Mouse (Mus musculus) MEL (cell line): ENCODE measurements at regions not wholly inside any gene's neighbourhood (a gene's known extent, or its start where the extent isn't known, plus 50 kb on each side); places are given as distances from the start of the nearest gene placed in this dataset.

ENCODE experiments used
- TAL1 ChIP-seq: IDR thresholded peaks from 2 replicates; pipeline ENCODE4 v1.6.1; 2012; ENCODE audit warnings: mild to moderate bottlenecking, inconsistent platforms, low read length, moderate library complexity, mixed read lengths

DNA sequence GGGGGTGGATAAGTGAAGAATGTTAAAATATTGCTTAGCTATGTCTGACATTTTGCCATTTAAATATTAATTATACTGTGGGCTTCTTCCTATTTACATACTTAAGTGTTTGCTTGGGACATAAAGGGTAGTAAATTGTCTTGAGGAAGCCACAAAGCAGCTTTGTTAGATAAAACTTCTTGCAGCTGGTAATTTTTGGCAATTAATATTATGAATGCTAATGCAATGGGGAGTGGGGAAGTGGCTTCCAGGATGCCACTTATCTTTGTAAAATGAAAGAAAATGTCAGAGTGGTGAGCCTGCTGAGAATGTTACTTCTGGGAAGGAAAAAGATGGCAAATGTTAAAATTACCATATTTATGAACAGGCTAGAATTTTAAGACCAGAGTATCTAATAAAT, 511.2 kb upstream of the Gm12666 start (continued):
- no peak for TF ChIP-seq TAL1
